Mouse (Mus musculus): ENCODE measurements around the gene Myoz1. TPM values are rescaled to one million over a fixed set of nuclear protein-coding genes. Genes with fewer than 3 reads are reported as not detected.

Myoz1 gene
- total and polyA plus RNA-seq, 3 experiments, result 0.15 TPM; not detected in 1

DNA sequence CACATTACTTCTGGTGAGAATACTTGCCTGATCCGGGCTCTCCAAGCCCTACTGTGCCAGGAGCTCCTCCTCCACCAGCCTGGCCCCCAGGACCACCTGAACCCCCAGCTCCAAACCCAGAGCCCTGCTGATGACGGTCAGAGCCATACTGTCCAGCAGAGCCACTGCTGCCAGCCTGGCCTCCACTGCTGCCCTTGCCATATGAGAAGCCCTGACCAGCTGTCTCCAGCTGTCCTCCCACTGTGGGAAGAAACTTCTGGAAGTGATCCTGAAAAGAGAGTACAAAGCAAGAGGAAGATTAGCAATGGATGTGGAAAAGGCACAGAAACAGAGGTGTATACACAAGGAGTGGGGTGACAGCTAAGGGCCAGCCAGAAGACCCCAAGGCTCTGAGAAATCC is 5.3 kb downstream of the Myoz1 start:
- H3K79me2 ChIP-seq (ENCODE audit: control insufficient read depth, insufficient read depth, low read length, poor library complexity), result no peaks in the 10 kb centered on the region
- DNase-seq (ENCODE audit: low read depth, low spot score), result no peak
- no peak overlapping the region for H3K27ac ChIP-seq (ENCODE audit: control insufficient read depth, low read depth, low read length)
- no peaks in the 10 kb centered on the region for H3K9me3 ChIP-seq (replicated peaks; ENCODE audit: insufficient read depth, low read length)
- peaks cover 0 to 12% of the 10 kb centered on the region in 2 experiments; a peak in 2 of 4 replicates for H3K36me3 ChIP-seq (ENCODE audit: control insufficient read depth in 1 of 2, insufficient read depth in 2 of 2, low read length in 2 of 2)
- TF ChIP-seq CHD2 (IDR thresholded peaks at IDR 0.05; ENCODE audit: low read length) (no peak), ZMIZ1 (IDR thresholded peaks at IDR 0.05; ENCODE audit: low read depth, low read length) (no peak), ELF1 (IDR thresholded peaks at IDR 0.05; ENCODE audit: low read depth, low read length) (no peak), MXI1 (IDR thresholded peaks at IDR 0.05; ENCODE audit: low read depth, low read length) (no peak), KAT2A (conservative IDR thresholded peaks at IDR 0.05; ENCODE audit: low read depth, low read length) (no peak), MAX (IDR thresholded peaks at IDR 0.05; ENCODE audit: low read length) (no peak), MYC (IDR thresholded peaks at IDR 0.05; ENCODE audit: low read depth, low read length) (no peak), SMC3 (IDR thresholded peaks at IDR 0.05; ENCODE audit: low read depth, low read length) (no peak), CTCF (IDR thresholded peaks at IDR 0.05 in 2 of 3, conservative IDR thresholded peaks at IDR 0.05 in 1 of 3; ENCODE audit: control insufficient read depth in 1 of 3, insufficient read depth in 1 of 3, low read depth in 2 of 3, low read length in 3 of 3, poor library complexity in 1 of 3, severe bottlenecking in 1 of 3) (no peak), ETS1 (IDR thresholded peaks at IDR 0.05; ENCODE audit: low read depth, low read length) (no peak), POLR2AphosphoS2 (IDR thresholded peaks at IDR 0.05; ENCODE audit: low read length) (no peak)
- peaks cover 2 to 18% of the 10 kb centered on the region in 2 experiments; a peak in 3 of 4 replicates for H3K4me1 ChIP-seq (ENCODE audit: control insufficient read depth in 1 of 2, insufficient read depth in 2 of 2, low read length in 2 of 2)
- H3K27me3 ChIP-seq (ENCODE audit: control insufficient read depth in 1 of 2, insufficient read depth in 2 of 2, low read length in 2 of 2), result no peaks in the 10 kb centered on the region
- no peak overlapping the region for H3K4me3 ChIP-seq (ENCODE audit: control insufficient read depth in 1 of 2, insufficient read depth in 1 of 2, low read depth in 2 of 2, low read length in 2 of 2)
- H3K9ac ChIP-seq (ENCODE audit: control insufficient read depth, low read depth, low read length, poor library complexity, severe bottlenecking), result no peak overlapping the region

DNA sequence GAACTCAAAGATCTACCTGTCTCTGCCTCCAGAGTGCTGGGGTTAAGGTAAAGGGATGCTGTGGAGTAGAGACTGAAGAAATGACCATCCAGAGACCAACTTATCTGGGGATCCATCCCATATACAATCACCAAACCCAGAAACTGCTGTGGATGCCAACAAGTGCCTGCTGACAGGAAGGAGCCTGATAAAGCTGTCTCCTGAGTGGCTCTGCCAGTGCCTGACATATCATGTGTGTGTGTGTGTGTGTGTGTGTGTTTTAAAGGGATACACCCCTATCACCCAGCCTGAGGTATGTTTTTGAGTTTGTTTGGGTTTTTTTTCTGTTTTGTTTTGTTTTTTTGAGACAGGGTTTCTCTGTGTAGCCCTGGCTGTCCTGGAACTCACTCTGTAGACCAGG is 10.0 kb downstream of the Myoz1 start:
- no peak overlapping the region; the same call in 1 of the 2 replicates for H3K27ac ChIP-seq (ENCODE audit: control insufficient read depth, low read depth, low read length)
- no peaks in the 10 kb centered on the region for H3K9me3 ChIP-seq (replicated peaks; ENCODE audit: insufficient read depth, low read length)
- H3K27me3 ChIP-seq (ENCODE audit: control insufficient read depth in 1 of 2, insufficient read depth in 2 of 2, low read length in 2 of 2), result no peaks in the 10 kb centered on the region
- no peak overlapping the region for H3K4me3 ChIP-seq (ENCODE audit: control insufficient read depth in 1 of 2, insufficient read depth in 1 of 2, low read depth in 2 of 2, low read length in 2 of 2)
- peaks cover 2% of the 10 kb centered on the region for H3K79me2 ChIP-seq (ENCODE audit: control insufficient read depth, insufficient read depth, low read length, poor library complexity)
- peaks cover 0 to 16% of the 10 kb centered on the region in 2 experiments; a peak in 2 of 4 replicates for H3K36me3 ChIP-seq (ENCODE audit: control insufficient read depth in 1 of 2, insufficient read depth in 2 of 2, low read length in 2 of 2)
- H3K4me1 ChIP-seq (ENCODE audit: control insufficient read depth in 1 of 2, insufficient read depth in 2 of 2, low read length in 2 of 2), result peaks cover 2 to 17% of the 10 kb centered on the region in 2 experiments
- DNase-seq (ENCODE audit: low read depth, low spot score), result peak; percentile 72
- peak overlapping the region; percentile 7; the same call in 1 of the 2 replicates for H3K9ac ChIP-seq (ENCODE audit: control insufficient read depth, low read depth, low read length, poor library complexity, severe bottlenecking)
- no peak for TF ChIP-seq MYB (IDR thresholded peaks at IDR 0.05; ENCODE audit: low read depth, low read length)
- no peak for TF ChIP-seq MAX (IDR thresholded peaks at IDR 0.05; ENCODE audit: low read length)
- no peak for TF ChIP-seq HCFC1 (IDR thresholded peaks at IDR 0.05; ENCODE audit: low read depth, low read length)
- TF ChIP-seq POLR2AphosphoS5 (IDR thresholded peaks at IDR 0.05; ENCODE audit: borderline replicate concordance, low read depth, low read length), result no peak
- no peak for TF ChIP-seq MAZ (IDR thresholded peaks at IDR 0.05; ENCODE audit: low read depth, low read length)
- TF ChIP-seq TAL1 (IDR thresholded peaks at IDR 0.05; ENCODE audit: low read length), result peak; percentile 67
- peak; percentile 13; the same call in 1 of the 2 replicates for TF ChIP-seq MXI1 (IDR thresholded peaks at IDR 0.05; ENCODE audit: low read depth, low read length)
- no peak for TF ChIP-seq BHLHE40 (IDR thresholded peaks at IDR 0.05; ENCODE audit: borderline replicate concordance, low read depth, low read length)
- no peak for TF ChIP-seq RAD21 (IDR thresholded peaks at IDR 0.05; ENCODE audit: low read depth, low read length)
- no peak for TF ChIP-seq ZMIZ1 (IDR thresholded peaks at IDR 0.05; ENCODE audit: low read depth, low read length)
- TF ChIP-seq ZNF384 (IDR thresholded peaks at IDR 0.05; ENCODE audit: low read depth, low read length), result no peak
- peak; percentile 73 for TF ChIP-seq GATA1 (IDR thresholded peaks at IDR 0.05; ENCODE audit: low read depth, low read length)
- TF ChIP-seq TBP (IDR thresholded peaks at IDR 0.05; ENCODE audit: low read depth, low read length), result 0 out of 2 replicates have a peak, but pooled peaks have one; percentile 43
- no peak for TF ChIP-seq POLR2AphosphoS2 (IDR thresholded peaks at IDR 0.05; ENCODE audit: low read length)
- TF ChIP-seq MEF2A (IDR thresholded peaks at IDR 0.05; ENCODE audit: extremely low read depth, insufficient replicate concordance, low read depth, low read length, poor library complexity, severe bottlenecking), result no peak
- no peak for TF ChIP-seq CHD1 (IDR thresholded peaks at IDR 0.05; ENCODE audit: low read depth, low read length)
- TF ChIP-seq UBTF (IDR thresholded peaks at IDR 0.05; ENCODE audit: borderline replicate concordance, insufficient read depth, low read depth, low read length), result no peak
- TF ChIP-seq TCF12 (IDR thresholded peaks at IDR 0.05; ENCODE audit: low read depth, low read length), result peak; percentile 80
- no peak for TF ChIP-seq NELFE (IDR thresholded peaks at IDR 0.05; ENCODE audit: low read depth, low read length)
- TF ChIP-seq ZC3H11A (IDR thresholded peaks at IDR 0.05; ENCODE audit: low read depth, low read length), result no peak
- TF ChIP-seq SIN3A (IDR thresholded peaks at IDR 0.05; ENCODE audit: low read length), result peak; percentile 77
- no peak for TF ChIP-seq CHD2 (IDR thresholded peaks at IDR 0.05; ENCODE audit: low read length)
- TF ChIP-seq ELF1 (IDR thresholded peaks at IDR 0.05; ENCODE audit: low read depth, low read length), result no peak
- peak; percentile 52 to 78; a peak in 3 of 4 replicates for TF ChIP-seq EP300 (IDR thresholded peaks at IDR 0.05; ENCODE audit: low read depth in 1 of 2, low read length in 2 of 2)
- no peak for TF ChIP-seq USF2 (IDR thresholded peaks at IDR 0.05; ENCODE audit: borderline replicate concordance in 1 of 2, insufficient read depth in 1 of 2, low read depth in 1 of 2, low read length in 2 of 2)
- no peak for TF ChIP-seq POLR2A (IDR thresholded peaks at IDR 0.05; ENCODE audit: control insufficient read depth in 1 of 2, insufficient read depth in 1 of 2, low read depth in 1 of 2, low read length in 2 of 2, poor library complexity in 1 of 2)
